Mouse (Mus musculus): Measurements from ENCODE around the gene Hmg20b. TPM values are rescaled to one million over a fixed set of nuclear protein-coding genes. Genes with fewer than 3 reads are reported as not detected.

The Hmg20b gene
- 99.6 and 114 TPM in 2 replicates for polyA plus RNA-seq (2016; fragmentation: Nextera tagmentation; extraction: Ambion mirVana)

DNA sequence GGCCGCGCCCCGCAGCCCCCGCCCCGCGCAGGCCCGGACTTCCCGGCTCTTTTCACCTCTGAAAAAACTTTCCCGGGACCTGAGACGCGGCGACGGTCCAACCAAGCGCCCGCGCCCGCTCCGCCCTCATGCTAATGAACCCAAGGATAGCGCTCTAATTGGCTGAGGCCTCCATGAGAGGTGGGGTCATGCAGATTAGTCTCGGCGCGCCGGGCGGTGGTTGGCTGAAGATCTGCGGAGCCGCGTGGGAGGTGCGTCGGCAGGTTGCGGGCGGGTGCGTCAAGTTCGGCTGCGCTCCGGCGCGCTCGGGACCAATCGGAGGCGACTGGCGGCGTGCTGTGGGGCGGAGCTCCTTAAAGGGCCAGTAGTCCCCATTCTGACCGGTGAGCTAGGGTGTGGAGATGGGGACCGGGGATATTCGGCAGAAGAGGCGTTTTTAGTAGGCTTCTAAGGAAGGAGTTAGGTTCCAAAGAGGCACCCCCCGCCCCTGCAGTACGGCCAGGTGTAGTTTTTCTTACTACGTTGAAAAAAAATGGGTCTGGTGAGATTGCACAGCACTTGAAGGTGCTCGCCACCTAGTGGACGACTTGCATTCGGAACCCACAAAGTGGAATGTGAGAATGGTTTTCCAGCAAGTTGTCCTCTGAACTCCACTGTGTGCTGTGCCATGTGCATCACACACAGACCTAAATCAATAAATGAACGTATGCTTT is at the start of gene Hmg20b:
TSS of gene Hmg20b (minus strand) at position 130 of the 713 bp plus-strand sequence.
- DNase-seq (ENCODE audit: low spot score): peak; percentile 99
- Histone ChIP-seq H3K9me3 (replicated peaks) (no peaks in the 10 kb centered on the region), H3K4me1 (peaks cover 75% of the 10 kb centered on the region), H3K36me3 (peaks cover 27% of the 10 kb centered on the region), H3K27me3 (ENCODE audit: low read depth, poor library complexity, severe bottlenecking) (peaks cover 25% of the 10 kb centered on the region), H3K27ac (peak within 1 kb of the TSS; percentile 95), H3K4me3 (peak within 1 kb of the TSS; percentile 97)
- WGBS: under 1% methylated on average over 54 of the region's 54 CpGs

DNA sequence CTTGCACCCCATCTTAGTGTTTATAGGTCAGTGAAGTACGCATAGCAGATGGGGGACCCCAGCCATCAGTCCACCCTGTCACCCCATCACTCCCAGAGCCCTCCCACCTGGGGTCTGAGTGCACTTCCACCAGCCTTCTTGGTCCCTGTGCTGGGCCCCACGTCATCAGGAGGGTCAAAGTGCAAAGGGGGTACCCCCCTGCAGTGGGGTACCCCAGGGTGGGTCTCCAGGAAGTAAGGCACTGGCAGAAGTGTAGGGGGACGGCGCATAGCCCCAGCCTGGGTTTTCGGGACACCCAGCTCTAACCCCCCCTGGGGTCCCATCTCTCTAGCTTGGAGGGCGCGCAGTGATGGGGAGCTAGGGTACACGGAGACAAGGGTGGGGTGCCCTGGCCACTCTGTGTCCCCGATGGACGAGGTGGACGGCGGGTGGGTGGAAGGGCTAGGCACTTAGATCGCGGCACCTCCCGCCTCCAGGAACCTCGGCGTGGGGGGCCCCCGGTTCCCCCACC is 49.6 kb upstream of the Hmg20b start:
- DNase-seq (ENCODE audit: low spot score): no peak
- Histone ChIP-seq H3K4me3 (peak overlapping the region; percentile 40), H3K36me3 (peaks cover 21% of the 10 kb centered on the region), H3K27ac (peak overlapping the region; percentile 92), H3K27me3 (ENCODE audit: low read depth, poor library complexity, severe bottlenecking) (peaks cover 67% of the 10 kb centered on the region), H3K9me3 (replicated peaks) (no peaks in the 10 kb centered on the region), H3K4me1 (peaks cover 60% of the 10 kb centered on the region)
- 73% methylated on average over 18 of the region's 18 CpGs for WGBS

DNA sequence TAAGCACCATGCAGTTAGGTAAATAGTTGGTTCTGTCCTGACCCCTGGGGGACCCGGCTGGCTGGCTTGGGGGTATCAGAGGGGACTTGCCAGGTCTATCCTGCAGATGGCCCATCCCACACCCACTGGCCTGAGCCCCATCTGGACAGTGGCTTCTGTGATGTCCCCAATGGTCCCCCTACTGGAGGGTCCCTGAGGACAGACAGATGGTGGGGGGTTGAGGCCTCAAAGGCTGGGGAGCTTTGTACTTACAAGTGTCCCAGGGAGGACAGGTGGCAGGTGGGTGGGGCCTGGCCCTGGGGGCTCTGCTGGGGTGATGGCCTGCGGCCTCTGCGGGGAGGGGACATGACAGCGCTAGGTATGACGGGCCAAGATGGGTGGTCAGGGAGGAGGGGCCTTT is 49.0 kb upstream of the Hmg20b start:
- no peak for DNase-seq (ENCODE audit: low spot score)
- Histone ChIP-seq H3K4me1 (peaks cover 55% of the 10 kb centered on the region), H3K27me3 (ENCODE audit: low read depth, poor library complexity, severe bottlenecking) (peaks cover 62% of the 10 kb centered on the region), H3K4me3 (peak overlapping the region; percentile 40; the same call in 1 of the 2 replicates), H3K27ac (peak overlapping the region; percentile 92), H3K9me3 (replicated peaks) (no peaks in the 10 kb centered on the region), H3K36me3 (peaks cover 15% of the 10 kb centered on the region)
- WGBS: 50% methylated on average over 5 of the region's 5 CpGs

DNA sequence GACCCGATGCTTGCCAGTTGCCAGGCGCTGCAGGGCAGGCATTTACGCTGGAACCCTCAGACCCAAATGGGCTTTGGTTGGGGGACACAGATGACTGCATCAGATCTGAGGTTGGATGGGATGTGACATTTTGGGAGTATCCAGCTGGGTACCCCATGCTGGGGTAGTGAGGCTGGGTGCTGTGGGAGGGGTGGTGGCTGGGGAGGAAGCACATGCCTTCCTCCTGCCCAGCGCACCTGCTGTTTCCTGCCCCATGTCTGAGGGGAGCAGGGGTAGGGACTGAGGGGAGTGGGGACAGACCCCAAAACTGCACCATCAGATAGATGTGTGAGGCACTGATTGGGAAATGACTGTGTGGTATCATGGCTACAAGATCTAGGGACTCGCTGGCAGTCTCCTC is 46.5 kb upstream of the Hmg20b start:
- Histone ChIP-seq H3K27me3 (ENCODE audit: low read depth, poor library complexity, severe bottlenecking) (peaks cover 40% of the 10 kb centered on the region), H3K9me3 (replicated peaks) (no peaks in the 10 kb centered on the region), H3K36me3 (peaks cover 15% of the 10 kb centered on the region), H3K4me1 (peaks cover 49% of the 10 kb centered on the region), H3K4me3 (no peak overlapping the region), H3K27ac (peak overlapping the region; percentile 11; the same call in 1 of the 2 replicates)
- DNase-seq (ENCODE audit: low spot score): no peak
- 65% methylated on average over 5 of the region's 5 CpGs for WGBS

DNA sequence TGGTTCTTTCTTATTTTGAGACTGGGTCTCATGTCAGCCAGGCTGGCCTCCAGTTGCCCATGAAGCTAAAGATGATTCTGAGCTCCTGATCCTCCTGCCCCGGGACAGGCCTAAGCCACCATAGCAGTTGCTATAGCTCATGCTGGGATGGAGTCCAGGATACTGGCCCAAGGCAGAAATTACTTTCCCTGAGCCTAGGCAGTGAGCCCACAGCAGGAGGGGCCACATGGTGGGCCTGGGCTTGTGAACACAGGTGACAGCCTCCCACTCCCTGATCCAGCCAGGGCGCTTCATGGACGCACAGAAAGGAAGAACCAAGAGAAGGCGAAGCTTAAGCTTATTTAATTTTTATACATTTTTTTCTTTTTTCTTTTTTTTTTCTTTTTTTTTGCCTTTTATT is 45.6 kb upstream of the Hmg20b start:
- peaks cover 40% of the 10 kb centered on the region for H3K4me1 ChIP-seq
- H3K9me3 ChIP-seq (replicated peaks): no peaks in the 10 kb centered on the region
- H3K27me3 ChIP-seq (ENCODE audit: low read depth, poor library complexity, severe bottlenecking): peaks cover 38% of the 10 kb centered on the region
- no peak overlapping the region for H3K27ac ChIP-seq
- no peak for DNase-seq (ENCODE audit: low spot score)
- peaks cover 21% of the 10 kb centered on the region for H3K36me3 ChIP-seq
- WGBS: 91% methylated on average over 4 of the region's 4 CpGs
- no peak overlapping the region for H3K4me3 ChIP-seq

DNA sequence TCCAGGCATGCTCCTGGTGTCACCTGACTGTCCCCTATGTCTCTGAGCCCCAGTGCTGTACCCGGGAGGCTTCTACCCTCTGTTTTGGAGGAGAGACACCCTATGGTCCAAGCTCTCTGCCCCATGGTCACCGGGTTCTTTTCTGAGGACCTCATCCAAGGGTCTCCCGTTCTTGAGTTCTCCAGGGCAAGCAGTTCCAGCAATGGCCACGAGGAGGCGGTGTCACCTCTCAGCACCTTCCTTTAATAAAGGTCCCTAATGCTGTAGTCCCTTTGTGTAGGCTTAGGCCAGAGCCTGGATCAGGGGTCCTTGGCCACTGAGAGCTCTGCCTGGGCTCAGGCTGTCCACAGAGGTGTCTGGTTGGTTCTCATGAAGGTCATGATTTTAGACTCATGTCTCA is 44.8 kb upstream of the Hmg20b start:
- H3K4me3 ChIP-seq: no peak overlapping the region
- 16% methylated on average over 5 of the region's 5 CpGs for WGBS
- H3K9me3 ChIP-seq (replicated peaks): no peaks in the 10 kb centered on the region
- H3K36me3 ChIP-seq: peaks cover 23% of the 10 kb centered on the region
- peak; percentile 89 for DNase-seq (ENCODE audit: low spot score)
- H3K4me1 ChIP-seq: peaks cover 33% of the 10 kb centered on the region
- no peak overlapping the region for H3K27ac ChIP-seq
- H3K27me3 ChIP-seq (ENCODE audit: low read depth, poor library complexity, severe bottlenecking): peaks cover 30% of the 10 kb centered on the region

DNA sequence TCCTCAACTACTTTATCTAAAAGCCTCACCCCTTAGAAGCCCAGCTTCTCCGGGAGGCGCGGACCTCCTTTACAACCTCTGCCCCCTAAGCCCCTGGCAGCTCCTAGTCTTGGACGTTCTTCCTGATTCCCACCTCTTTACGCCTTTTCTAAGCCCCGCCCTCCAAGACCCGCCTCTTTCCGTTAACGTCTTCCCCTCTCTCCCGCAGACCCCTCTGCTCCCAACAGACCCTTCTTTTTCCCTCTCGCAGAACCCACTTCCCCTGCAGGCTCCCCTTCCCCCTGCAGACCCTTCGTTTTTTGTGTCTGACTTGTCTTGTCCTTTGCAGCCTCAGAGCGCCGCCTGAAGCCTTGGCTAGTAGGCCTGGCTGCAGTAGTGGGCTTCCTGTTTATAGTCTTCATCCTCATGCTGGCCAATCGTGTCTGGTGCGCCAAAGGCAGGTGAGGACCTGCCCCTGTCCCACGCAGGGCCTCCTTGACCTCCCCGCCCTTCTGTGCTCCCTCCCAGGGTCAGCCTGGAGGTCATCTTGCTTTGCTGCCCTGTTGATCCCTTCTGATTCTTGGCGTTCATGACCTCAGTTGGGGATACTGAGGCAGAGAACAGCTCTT is 43.3 kb upstream of the Hmg20b start:
- peak overlapping the region; percentile 73 for H3K27ac ChIP-seq

DNA sequence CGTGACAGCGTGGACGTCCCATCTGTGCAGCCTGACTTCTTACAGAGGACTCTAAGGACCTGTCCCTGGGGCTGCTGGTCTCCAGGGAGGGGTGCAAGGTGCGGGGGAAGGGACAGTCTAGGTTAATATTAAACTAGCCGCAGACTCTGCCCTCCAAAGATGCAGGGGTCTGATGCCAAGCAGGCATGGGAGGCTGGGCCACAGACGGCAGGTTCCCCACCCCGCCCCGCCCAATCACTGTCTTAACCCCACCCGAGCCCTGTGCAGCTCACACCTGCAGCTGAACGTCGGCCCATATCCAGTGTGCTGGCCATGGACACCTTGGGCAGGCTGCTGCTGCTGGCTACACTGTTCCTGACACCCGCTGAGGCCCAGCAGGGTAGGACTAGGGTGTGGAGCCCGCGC is 42.5 kb upstream of the Hmg20b start, which contains the start of gene Smim24:
TSS of gene Smim24 (plus strand) at position 271 of the 405 bp plus-strand sequence.
- Histone ChIP-seq H3K27me3 (ENCODE audit: low read depth, poor library complexity, severe bottlenecking) (peaks cover 16% of the 10 kb centered on the region), H3K36me3 (peaks cover 35% of the 10 kb centered on the region), H3K27ac (peak within 1 kb of the TSS; percentile 73), H3K4me1 (peaks cover 26% of the 10 kb centered on the region), H3K9me3 (replicated peaks) (no peaks in the 10 kb centered on the region), H3K4me3 (peak within 1 kb of the TSS; percentile 43)
- DNase-seq (ENCODE audit: low spot score): no peak
- WGBS: 64% methylated on average over 14 of the region's 14 CpGs

More for the DNA sequence above, 43.3 kb upstream of the Hmg20b start:
- peaks cover 29% of the 10 kb centered on the region for H3K4me1 ChIP-seq
- H3K27me3 ChIP-seq (ENCODE audit: low read depth, poor library complexity, severe bottlenecking): peaks cover 19% of the 10 kb centered on the region
- peak overlapping the region; percentile 43 for H3K4me3 ChIP-seq
- peaks cover 28% of the 10 kb centered on the region for H3K36me3 ChIP-seq
- 6% methylated on average over 19 of the region's 19 CpGs for WGBS
- no peak for DNase-seq (ENCODE audit: low spot score)
- H3K9me3 ChIP-seq (replicated peaks): no peaks in the 10 kb centered on the region

DNA sequence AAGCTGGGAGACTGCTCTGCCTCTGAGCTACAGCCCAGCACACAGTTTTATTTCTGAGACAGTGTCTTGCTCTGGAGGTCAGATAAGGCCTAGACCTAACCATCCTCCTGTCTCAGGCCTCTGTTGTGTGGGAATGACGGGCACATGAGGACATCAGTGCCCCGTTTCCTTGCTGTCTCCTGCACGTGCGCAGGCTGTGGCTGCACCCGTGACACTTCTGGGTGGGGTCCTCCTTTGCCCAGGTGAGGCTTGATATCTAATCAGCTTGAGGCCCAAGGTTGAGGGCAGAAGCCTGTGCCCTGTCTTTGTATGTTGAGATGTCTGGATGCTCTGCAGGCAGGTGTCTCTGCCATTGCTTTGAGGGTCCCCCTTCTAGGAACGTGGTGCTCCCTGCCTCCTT is 42.0 kb upstream of the Hmg20b start:
- WGBS: 86% methylated on average over 6 of the region's 6 CpGs
- peaks cover 11% of the 10 kb centered on the region for H3K27me3 ChIP-seq (ENCODE audit: low read depth, poor library complexity, severe bottlenecking)
- H3K36me3 ChIP-seq: peaks cover 40% of the 10 kb centered on the region
- no peak overlapping the region for H3K27ac ChIP-seq
- no peaks in the 10 kb centered on the region for H3K9me3 ChIP-seq (replicated peaks)
- DNase-seq (ENCODE audit: low spot score): no peak
- H3K4me1 ChIP-seq: peaks cover 26% of the 10 kb centered on the region
- H3K4me3 ChIP-seq: no peak overlapping the region

DNA sequence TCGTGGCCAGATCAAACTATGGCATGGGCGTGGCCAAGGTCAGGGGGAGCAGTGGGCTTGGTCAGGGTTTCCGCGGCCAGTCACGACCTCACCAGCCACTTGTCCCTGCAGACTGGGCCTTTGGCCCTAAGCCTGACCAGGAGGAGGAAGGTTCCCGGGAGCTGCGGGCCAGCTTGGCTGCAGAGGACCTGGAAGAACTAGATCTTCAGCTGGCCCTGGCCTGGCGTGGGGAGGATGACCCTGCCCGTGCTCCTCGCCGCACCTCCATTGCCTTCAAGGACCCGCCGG is 40.3 kb upstream of the Hmg20b start:
- no peak overlapping the region for H3K27ac ChIP-seq
- peaks cover 57% of the 10 kb centered on the region for H3K36me3 ChIP-seq
- H3K4me3 ChIP-seq: no peak overlapping the region
- peaks cover 29% of the 10 kb centered on the region for H3K4me1 ChIP-seq
- no peaks in the 10 kb centered on the region for H3K9me3 ChIP-seq (replicated peaks)
- no peaks in the 10 kb centered on the region for H3K27me3 ChIP-seq (ENCODE audit: low read depth, poor library complexity, severe bottlenecking)
- 91% methylated on average over 13 of the region's 13 CpGs for WGBS
- DNase-seq (ENCODE audit: low spot score): no peak

DNA sequence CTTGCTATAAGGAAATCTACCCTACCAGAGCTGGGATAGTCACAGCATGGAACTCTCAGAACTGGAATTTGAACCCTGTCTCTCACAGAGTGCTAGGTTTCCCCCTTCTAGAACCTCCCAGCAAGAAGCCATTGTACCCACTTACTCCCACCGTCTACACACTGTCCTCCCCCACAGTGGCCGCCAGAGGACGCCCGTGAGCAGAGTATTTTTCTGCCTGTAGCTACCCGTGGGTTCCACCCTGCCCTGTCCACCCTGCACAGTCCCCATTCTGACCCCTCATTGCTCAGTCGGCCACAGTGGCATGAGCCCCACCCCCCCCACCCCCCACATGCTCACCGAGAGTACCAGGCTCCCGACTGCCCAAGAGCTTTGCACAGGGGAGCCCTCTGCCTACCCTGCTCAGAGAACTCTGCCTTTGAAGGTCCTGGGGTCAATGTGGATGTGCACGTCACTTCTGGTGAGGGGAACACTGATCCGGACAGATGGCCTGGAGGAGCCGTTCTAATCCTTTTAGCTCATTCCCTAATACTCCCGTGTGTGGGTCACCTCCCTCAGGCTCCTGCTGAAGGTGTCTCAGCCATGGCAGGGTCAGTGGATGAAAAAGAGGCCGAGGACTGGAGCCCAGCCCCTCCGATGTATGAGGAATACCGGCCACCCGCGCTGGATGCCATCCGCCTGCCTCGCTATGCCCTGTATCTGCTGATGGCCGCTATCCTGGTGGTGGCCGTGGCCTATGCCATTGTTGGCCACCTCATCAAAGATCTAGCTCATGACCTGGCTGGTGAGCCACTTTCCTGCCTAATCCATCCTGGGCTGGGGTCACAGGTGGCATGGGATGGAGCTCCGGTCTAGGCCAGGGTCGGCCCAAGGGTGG is 39.8 kb upstream of the Hmg20b start:
- no peaks in the 10 kb centered on the region for H3K27me3 ChIP-seq (ENCODE audit: low read depth, poor library complexity, severe bottlenecking)
- WGBS: 64% methylated on average over 23 of the region's 23 CpGs
- DNase-seq (ENCODE audit: low spot score): peak; percentile 85
- H3K4me3 ChIP-seq: no peak overlapping the region
- H3K27ac ChIP-seq: 0 out of 2 replicates have a peak overlapping the region, but pooled peaks have one; percentile 6
- H3K9me3 ChIP-seq (replicated peaks): no peaks in the 10 kb centered on the region
- H3K4me1 ChIP-seq: peaks cover 35% of the 10 kb centered on the region
- peaks cover 57% of the 10 kb centered on the region for H3K36me3 ChIP-seq

DNA sequence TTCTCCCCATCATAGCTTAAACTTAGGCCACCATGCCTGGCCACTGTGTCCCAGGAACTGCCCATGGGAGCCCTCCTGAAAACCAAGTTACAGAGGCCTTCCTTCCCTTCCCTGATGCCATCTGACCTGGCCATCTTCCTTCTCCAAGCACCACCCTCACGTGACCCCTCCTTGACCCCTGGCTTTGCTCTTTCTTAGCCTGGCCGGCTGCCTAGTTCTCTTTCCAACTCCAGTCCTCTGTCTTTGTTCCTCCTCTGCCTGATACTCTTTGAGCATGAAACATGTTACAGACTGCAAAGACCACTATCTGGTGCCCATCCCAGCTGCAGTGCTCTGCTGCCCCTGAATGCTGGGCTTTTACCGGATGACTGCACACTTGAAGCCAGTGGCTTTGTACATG is 39.1 kb upstream of the Hmg20b start:
- Histone ChIP-seq H3K27ac (no peak overlapping the region), H3K4me3 (no peak overlapping the region), H3K9me3 (replicated peaks) (no peaks in the 10 kb centered on the region), H3K36me3 (peaks cover 57% of the 10 kb centered on the region), H3K4me1 (peaks cover 39% of the 10 kb centered on the region), H3K27me3 (ENCODE audit: low read depth, poor library complexity, severe bottlenecking) (no peaks in the 10 kb centered on the region)
- no peak for DNase-seq (ENCODE audit: low spot score)
- WGBS: 67% methylated on average over 3 of the region's 3 CpGs
